Mouse (Mus musculus): ENCODE data around the gene Olfr143.

Olfr143 gene

GRCm38 (mm10) chr9:38252474-38252873 lies at the start of gene Olfr143:
Gene Olfr143 (plus strand): TSS chr9:38252774.
- no peak for DNase-seq (ENCODE audit: low read depth, low spot score)

DNA sequence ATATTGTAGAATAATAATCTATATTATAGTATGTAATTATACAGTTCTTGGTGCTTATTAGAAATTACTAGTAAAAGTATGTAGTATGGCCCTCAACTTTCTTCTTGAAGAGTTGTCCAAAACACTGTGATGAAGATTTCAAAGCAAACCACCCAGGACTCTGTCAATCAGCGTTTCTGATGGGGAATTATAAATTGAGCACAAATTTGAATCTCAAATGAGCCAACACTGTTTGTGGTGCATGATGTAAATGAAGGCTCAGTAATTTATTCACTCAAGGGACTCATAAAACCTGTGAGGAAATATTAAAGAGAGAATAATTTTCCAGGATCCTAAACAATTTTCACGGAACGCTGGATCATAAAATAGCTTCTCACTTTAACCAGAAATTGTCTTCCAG lies 44.5 kb upstream of the Olfr143 start, which contains the start of gene Olfr893:
Gene Olfr893, plus strand, starts transcription at position 301 of the 400 bp plus-strand sequence.
- DNase-seq (ENCODE audit: low read depth, low spot score) = no peak

- DNase-seq (ENCODE audit: low read depth, low spot score) = no peak
Measured at GRCm38 (mm10) chr9:38217755-38218154, 34.8 kb upstream of the Olfr143 start, which contains the start of gene Olfr894. Gene Olfr894 (plus strand): TSS chr9:38218055.

- DNase-seq (ENCODE audit: low read depth, low spot score) = no peak
Measured at GRCm38 (mm10) chr9:38267551-38267950, 15.0 kb downstream of the Olfr143 start, which contains the start of gene Olfr895. Gene Olfr895 (plus strand): TSS chr9:38267851.

DNA sequence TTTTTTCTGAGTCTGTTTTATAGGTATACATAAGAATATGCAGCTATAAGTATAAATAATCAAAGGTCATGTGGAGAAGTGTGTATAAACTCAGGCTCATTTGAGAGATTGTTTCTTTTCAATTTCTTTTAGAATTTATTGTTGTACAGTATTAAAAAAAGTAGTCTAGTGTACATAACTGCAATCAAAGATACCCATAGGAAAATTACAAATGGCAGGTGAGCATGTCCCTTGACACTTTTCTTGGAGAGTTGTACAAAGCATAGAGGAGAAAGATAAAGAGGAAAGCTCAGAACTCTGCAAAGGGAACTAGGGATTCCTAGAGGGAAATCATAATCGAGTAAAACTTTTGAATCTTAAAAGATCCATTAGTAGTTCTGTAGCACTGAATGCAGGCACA lies 38.2 kb downstream of the Olfr143 start, which contains the start of gene Olfr896-ps1:
Gene Olfr896-ps1, plus strand, starts transcription at position 301 of the 400 bp plus-strand sequence.
- no peak for DNase-seq (ENCODE audit: low read depth, low spot score)

All from R1 (cell line).